Comparison of ENCODE assay signal across 1 mouse cellular context in the genomic region with DNA sequence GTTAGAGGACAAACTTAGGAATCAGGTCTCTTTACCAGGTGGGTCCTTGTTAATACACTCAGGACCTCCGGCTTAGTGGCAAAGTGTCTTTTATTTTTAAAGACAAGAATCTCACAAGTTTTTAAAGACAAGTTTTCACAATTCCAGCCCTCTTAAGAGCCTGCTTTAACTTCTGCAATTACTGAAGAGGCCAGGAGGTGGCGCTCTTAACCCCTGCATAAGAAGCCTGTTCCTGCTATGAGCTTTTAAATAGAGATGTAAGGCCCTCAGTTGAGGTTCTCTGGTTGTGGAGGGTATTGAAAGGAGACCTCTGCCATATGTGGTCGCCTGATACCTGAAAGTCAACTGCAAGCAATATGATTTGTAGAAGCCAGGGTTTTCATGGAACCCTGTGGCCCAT.
A peak's percentile ranks its signal among the peaks of the same experiment; 100 is the strongest.
TF ChIP-seq lines count a peak whose summit lies in the region.

No protein-coding gene starts in this region.

TF ChIP-seq in CH12.LX, 34 proteins besides CTCF, POLR2A, EP300 and RAD21:
- TF ChIP-seq POLR2AphosphoS2 (IDR thresholded peaks at IDR 0.05; ENCODE audit: low read depth, low read length) = 0 out of 2 replicates have a peak, but pooled peaks have one; percentile 25
- TF ChIP-seq MYC (IDR thresholded peaks at IDR 0.05; ENCODE audit: low read depth, low read length) = no peak
- no peak for TF ChIP-seq ELF1 (IDR thresholded peaks at IDR 0.05; ENCODE audit: low read depth, low read length)
- peak; percentile 42 for TF ChIP-seq SMC3 (IDR thresholded peaks at IDR 0.05; ENCODE audit: low read depth, low read length)
- no peak for TF ChIP-seq ZNF384 (IDR thresholded peaks at IDR 0.05; ENCODE audit: low read depth, low read length)
- TF ChIP-seq CHD1 (IDR thresholded peaks at IDR 0.05; ENCODE audit: low read depth, low read length) = no peak
